8 mouse cellular contexts compared by ENCODE assay signal in the genomic region with DNA sequence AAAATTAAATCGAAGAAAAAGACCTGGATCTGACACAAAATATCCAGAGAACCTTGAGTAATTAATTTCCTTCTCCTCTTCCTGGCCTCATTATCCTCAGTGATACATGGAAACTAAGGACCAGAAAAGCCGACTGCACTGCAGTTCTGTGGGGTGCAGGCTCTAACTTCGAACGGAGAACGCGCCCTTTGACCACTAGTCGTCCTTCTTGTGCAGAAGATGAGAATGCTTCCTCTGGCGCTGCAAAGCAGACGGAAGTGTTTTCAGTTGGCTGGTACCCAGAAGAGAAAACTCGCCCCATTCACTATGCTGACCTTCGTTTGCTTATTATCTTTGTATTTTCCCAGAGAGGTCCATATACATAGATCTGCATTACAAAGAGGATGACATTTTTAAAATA.
DNase-seq lines count a peak whose midpoint lies in the region.

No protein-coding gene starts in this region.

- 7% methylated on average over 11 of the region's 11 CpGs for WGBS in large intestine, adult 2 months

- DNase-seq in B cell, adult 2 months = peak; percentile 43 to 47
- DNase-seq in adrenal gland, adult 18-20 months (ENCODE audit: low spot score in 2 of 2) = peak; percentile 43 to 44
- peak; percentile 34 for DNase-seq in fibroblast of lung, adult 2 months (ENCODE audit: low read depth)
- DNase-seq in heart, postnatal 36 days = peak; percentile 57 to 65
- peak; percentile 73 for DNase-seq in large intestine, adult 2 months (ENCODE audit: low read depth, low spot score)
- peak; percentile 78 for DNase-seq in lung, postnatal 14 days
- peak; percentile 62 for DNase-seq in ovary, postnatal 36 days (ENCODE audit: low spot score)
- DNase-seq in urinary bladder, postnatal 25 days (ENCODE audit: low spot score) = peak; percentile 40

- intact Hi-C loops in heart, postnatal 36 days (cut with DNase I) = loop anchor here (1.0 to 10.0 kb wide), 7 partner anchors 103 to 834 kb away; partner anchors contain the start of gene Kitl

Comparison
In these comparisons a context has a peak if more than half of its experiments do, and no peak if none do; other contexts are left out.
1. Peak in every context shown above with its lines: DNase-seq.